Comparison of ENCODE assay signal across 8 mouse cellular contexts in genomic region chr10:79883297-79884084, GRCm38 (mm10). TPM values are rescaled to one million over a fixed set of nuclear protein-coding genes. Genes with fewer than 3 reads are reported as not detected.
A peak's percentile ranks its signal among the peaks of the same experiment; 100 is the strongest.
DNase-seq lines count a peak whose midpoint lies in the region; ATAC-seq and TF ChIP-seq lines count a peak whose summit lies in the region.

No protein-coding gene starts in this region.

- H3K36me3 ChIP-seq in hindbrain, postnatal 0 days (ENCODE audit: insufficient read depth, low read length) = no peaks in the 10 kb centered on the region
- H3K36me3 ChIP-seq in megakaryocyte, embryonic 14.5 days (replicated peaks; ENCODE audit: low read length) = no peaks in the 10 kb centered on the region

- H3K27ac ChIP-seq in hindbrain, postnatal 0 days = no peak overlapping the region
- no peak overlapping the region for H3K27ac ChIP-seq in left cerebral cortex, adult 2 months

- no peak overlapping the region for H3K9ac ChIP-seq in hindbrain, postnatal 0 days (replicated peaks; ENCODE audit: low read length)

- DNase-seq in heart, adult 11 months = peak; percentile 95
- no peak for DNase-seq in heart, postnatal 25 days (ENCODE audit: low spot score)
- peak; percentile 86 to 89 for DNase-seq in cerebellum, adult 18-20 months
- peak; percentile 81 for DNase-seq in forelimb bud, embryonic 11.5 days (ENCODE audit: low read depth, low spot score)
- peak; percentile 87 for DNase-seq in hindbrain, postnatal 0 days (ENCODE audit: low spot score)
- DNase-seq in left cerebral cortex, adult 2 months (ENCODE audit: extremely low spot score in 1 of 2, low spot score in 2 of 2) = peak; percentile 72 to 85
- peak; percentile 59 to 69 for DNase-seq in right cerebral cortex, postnatal 36 days (ENCODE audit: low spot score in 2 of 2)

- H3K4me1 ChIP-seq in hindbrain, postnatal 0 days (ENCODE audit: insufficient read depth, low read length) = no peaks in the 10 kb centered on the region
- peaks cover 86% of the 10 kb centered on the region for H3K4me1 ChIP-seq in megakaryocyte, embryonic 14.5 days

- ATAC-seq in hindbrain, postnatal 0 days = peak; percentile 59; the same call in 1 of the 2 replicates

- 16% methylated on average over 22 of the region's 22 CpGs for WGBS in hindbrain, postnatal 0 days

- H3K4me2 ChIP-seq in hindbrain, postnatal 0 days (ENCODE audit: low read depth, low read length) = no peak overlapping the region

- H3K9me3 ChIP-seq in hindbrain, postnatal 0 days (ENCODE audit: low read length) = no peaks in the 10 kb centered on the region
- H3K9me3 ChIP-seq in megakaryocyte, embryonic 14.5 days = no peaks in the 10 kb centered on the region

- peak; percentile 86 for TF ChIP-seq CTCF in hindbrain, postnatal 0 days (IDR thresholded peaks at IDR 0.05; ENCODE audit: low read depth)
- TF ChIP-seq CTCF in left cerebral cortex, adult 2 months (IDR thresholded peaks at IDR 0.05) = peak; percentile 88

- peaks cover 5% of the 10 kb centered on the region; the same call in 1 of the 2 replicates for H3K27me3 ChIP-seq in hindbrain, postnatal 0 days (ENCODE audit: insufficient read depth, low read length)
- peaks cover 3% of the 10 kb centered on the region for H3K27me3 ChIP-seq in megakaryocyte, embryonic 14.5 days (replicated peaks)

- intact Hi-C loops in heart, postnatal 25 days (cut with DNase I) = loop anchor here (2.0 kb wide), 2 partner anchors 41 to 49 kb away; no protein-coding TSS in a partner anchor
- intact Hi-C loops in left cerebral cortex, adult 2 months (cut with DNase I) = loop anchor here (5.0 kb wide), 1 partner anchor 51 kb away; no protein-coding TSS in a partner anchor

- no peak overlapping the region for H3K4me3 ChIP-seq in hindbrain, postnatal 0 days (ENCODE audit: low read length)
- H3K4me3 ChIP-seq in left cerebral cortex, adult 2 months = no peak overlapping the region
- H3K4me3 ChIP-seq in megakaryocyte, embryonic 14.5 days (replicated peaks) = peak overlapping the region; percentile 70

RNA-seq across cellular contexts. Expression of gene Elane, which starts 2.6 kb away (rescaled TPM):
- not detected for total RNA-seq in heart, postnatal 25 days (2021)
- total RNA-seq in hindbrain, postnatal 0 days (2014; rRNA removed) = not detected in 2 replicates
- polyA plus RNA-seq in hindbrain, postnatal 0 days (2015; fragmentation: Nextera tagmentation; extraction: Ambion mirVana) = 0.24 TPM in 1 of 2 replicates, not detected in the other
- not detected for total RNA-seq in left cerebral cortex, adult 2 months (2021)
- polyA plus RNA-seq in megakaryocyte, embryonic 14.5 days (2012; ENCODE audit: insufficient read depth, low replicate concordance) = 5.6 and 23.2 TPM in 2 replicates

RNA-seq across cellular contexts. Expression of gene Cfd, which starts 7.2 kb away (rescaled TPM):
- total RNA-seq in heart, postnatal 25 days (2021) = 10 to 100 TPM; 11.1 to 61.8 TPM
- total RNA-seq in hindbrain, postnatal 0 days (2014; rRNA removed) = not detected in 2 replicates
- not detected in 2 replicates for polyA plus RNA-seq in hindbrain, postnatal 0 days (2015; fragmentation: Nextera tagmentation; extraction: Ambion mirVana)
- total RNA-seq in left cerebral cortex, adult 2 months (2021) = not detected
- not detected in 2 replicates for polyA plus RNA-seq in megakaryocyte, embryonic 14.5 days (2012; ENCODE audit: insufficient read depth, low replicate concordance)

RNA-seq across cellular contexts. Expression of gene Plppr3, which starts 9.1 kb away (rescaled TPM):
- not detected for total RNA-seq in heart, postnatal 25 days (2021)
- 487 and 541 TPM in 2 replicates for total RNA-seq in hindbrain, postnatal 0 days (2014; rRNA removed)
- 268 and 283 TPM in 2 replicates for polyA plus RNA-seq in hindbrain, postnatal 0 days (2015; fragmentation: Nextera tagmentation; extraction: Ambion mirVana)
- 10 to 100 TPM; 51.8 to 63.0 TPM for total RNA-seq in left cerebral cortex, adult 2 months (2021)
- polyA plus RNA-seq in megakaryocyte, embryonic 14.5 days (2012; ENCODE audit: insufficient read depth, low replicate concordance) = 0.80 and 16.9 TPM in 2 replicates

RNA-seq across cellular contexts. Expression of gene Prtn3, which starts 9.2 kb away (rescaled TPM):
- under 1 TPM in 1 of 2 experiments, not detected in 1; 0.44 TPM for total RNA-seq in heart, postnatal 25 days (2021)
- total RNA-seq in hindbrain, postnatal 0 days (2014; rRNA removed) = 9.4 and 20.5 TPM in 2 replicates
- polyA plus RNA-seq in hindbrain, postnatal 0 days (2015; fragmentation: Nextera tagmentation; extraction: Ambion mirVana) = 11.6 and 11.8 TPM in 2 replicates
- total RNA-seq in left cerebral cortex, adult 2 months (2021) = 1 to 10 TPM; 1.7 to 2.6 TPM
- 96.7 and 434 TPM in 2 replicates for polyA plus RNA-seq in megakaryocyte, embryonic 14.5 days (2012; ENCODE audit: insufficient read depth, low replicate concordance)

RNA-seq across cellular contexts. Expression of gene Med16, which starts 25.2 kb away (rescaled TPM):
- total RNA-seq in heart, postnatal 25 days (2021) = 10 to 100 TPM; 49.2 to 50.7 TPM
- 71.4 and 82.2 TPM in 2 replicates for total RNA-seq in hindbrain, postnatal 0 days (2014; rRNA removed)
- 43.2 and 48.4 TPM in 2 replicates for polyA plus RNA-seq in hindbrain, postnatal 0 days (2015; fragmentation: Nextera tagmentation; extraction: Ambion mirVana)
- 10 to 100 TPM; 55.3 to 55.5 TPM for total RNA-seq in left cerebral cortex, adult 2 months (2021)
- polyA plus RNA-seq in megakaryocyte, embryonic 14.5 days (2012; ENCODE audit: insufficient read depth, low replicate concordance) = 32.2 and 85.7 TPM in 2 replicates

Comparison
In these comparisons a context has a peak if more than half of its experiments do, and no peak if none do; other contexts are left out.
1. RNA of gene Cfd, which starts 7.2 kb away (total RNA-seq): 11.1 to 61.8 TPM in heart, postnatal 25 days; not detected in hindbrain, postnatal 0 days and not detected in left cerebral cortex, adult 2 months; every median in the first group is over 10 times any median in the second.
2. RNA of gene Plppr3, which starts 9.1 kb away (total RNA-seq): 487 to 541 TPM in hindbrain, postnatal 0 days and 51.8 to 63.0 TPM in left cerebral cortex, adult 2 months; not detected in heart, postnatal 25 days; every median in the first group is over 10 times any median in the second.